Mouse (Mus musculus) liver (tissue): Measurements from ENCODE around the gene Tex28.
"Not testable (repeated sequence)": the region's sequence is repeated elsewhere in the genome, so short reads cannot be mapped to it uniquely, and the experiment has no call there.

ENCODE experiments used
- DNase-seq: peaks from one replicate; pipeline ENCODE4 v3.0.0-alpha.2; 2020; ENCODE audit warnings: mixed read lengths

Tex28 gene

GRCm38 (mm10) chrX:74167738-74168137 is at the start of gene Tex28:
Tex28 (minus strand) TSS chrX:74167838.
- DNase-seq, result no peak

DNA sequence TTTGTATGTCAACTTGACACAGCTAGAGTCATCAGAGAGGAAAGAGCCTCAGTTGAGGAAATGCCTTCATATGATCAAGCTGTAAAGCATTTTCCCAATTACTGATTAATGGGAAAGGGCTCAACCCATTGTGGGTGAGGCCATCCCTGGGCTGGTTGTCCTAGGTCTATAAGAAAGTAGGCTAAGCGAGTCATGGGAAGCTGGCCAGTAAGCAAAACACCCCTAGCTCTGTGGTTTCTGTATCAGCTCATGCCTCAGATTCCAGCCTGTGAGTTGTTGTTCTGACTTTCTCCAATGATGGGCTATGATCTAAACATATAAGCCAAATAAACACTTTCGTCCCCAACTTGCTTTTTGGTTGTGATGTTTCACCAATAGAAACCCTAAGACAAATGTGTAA is 35.9 kb upstream of the Tex28 start:
- DNase-seq, result no peak

GRCm38 (mm10) chrX:74176959-74177358 is 9.3 kb upstream of the Tex28 start, which contains the start of gene Tktl1:
Tktl1 (plus strand) TSS chrX:74177259.
- no peak for DNase-seq

DNA sequence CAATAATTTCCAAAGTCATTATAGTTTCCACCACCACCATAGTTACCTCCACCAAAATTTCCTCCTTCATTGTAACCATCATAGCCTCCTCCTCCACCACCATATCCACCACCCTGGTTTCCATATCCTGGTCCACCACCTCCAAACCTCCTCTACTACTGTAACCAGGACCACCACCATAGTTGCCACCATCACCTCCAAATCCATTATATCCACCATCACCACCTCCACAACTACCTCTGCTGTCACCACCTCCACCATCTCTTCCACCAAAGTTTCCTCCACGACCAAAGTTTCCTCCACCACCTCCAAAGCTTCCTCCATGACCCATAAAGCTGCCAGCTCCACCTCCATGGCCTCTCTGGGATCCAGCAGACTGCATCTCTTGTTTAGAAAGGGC is 32.4 kb downstream of the Tex28 start, which contains the start of gene Mecp2:
Gene Mecp2 (minus strand): TSS at position 101 of the 400 bp plus-strand sequence.
- not testable (repeated sequence) for DNase-seq

DNA sequence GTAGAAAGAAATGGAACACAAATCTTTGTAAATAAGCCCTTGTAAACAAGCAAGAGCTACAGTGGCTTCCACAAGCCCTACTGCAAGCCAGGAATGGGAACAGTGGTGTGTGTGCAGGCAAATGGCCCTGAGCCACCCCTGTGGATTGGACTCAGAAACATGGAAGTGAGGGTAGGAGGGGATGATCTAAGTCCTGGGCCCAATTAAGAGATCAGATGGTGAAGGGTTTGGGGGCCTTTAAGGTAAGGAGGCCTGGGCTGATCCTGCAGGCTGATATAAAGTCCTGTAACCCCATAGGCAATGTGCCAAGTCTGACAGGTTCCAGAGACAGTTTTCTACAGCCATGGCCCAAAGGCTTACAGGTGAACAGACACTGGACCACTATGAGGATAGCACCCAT is 40.5 kb downstream of the Tex28 start, which contains the start of gene Opn1mw:
Gene Opn1mw (plus strand): TSS at position 301 of the 400 bp plus-strand sequence.
- DNase-seq, result no peak

GRCm38 (mm10) chrX:74124975-74125374 is 42.7 kb downstream of the Tex28 start:
- DNase-seq, result peak; percentile 3

GRCm38 (mm10) chrX:74115511-74115910 is 52.1 kb downstream of the Tex28 start:
- peak; percentile 55 for DNase-seq

DNA sequence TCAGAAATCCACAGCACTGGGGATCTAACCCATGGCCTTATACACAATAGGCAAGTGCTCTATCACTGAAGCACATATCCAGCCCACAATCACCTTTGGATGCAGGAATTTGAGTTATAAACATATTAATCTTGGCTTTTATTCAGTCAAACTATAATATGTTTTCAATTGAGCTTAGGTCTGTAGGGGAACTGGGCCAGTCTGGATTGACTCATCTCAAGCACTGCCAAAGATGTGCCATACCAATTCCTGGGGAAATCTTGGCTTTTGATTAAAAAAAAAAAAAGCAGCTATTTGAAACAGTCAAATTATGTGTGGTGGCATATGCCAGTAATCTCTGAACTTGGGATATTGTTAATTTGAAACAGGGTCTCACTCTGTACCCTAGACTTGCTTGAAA is 53.6 kb downstream of the Tex28 start:
- no peak for DNase-seq

GRCm38 (mm10) chrX:74108747-74109146 is 58.9 kb downstream of the Tex28 start:
- no peak for DNase-seq

DNA sequence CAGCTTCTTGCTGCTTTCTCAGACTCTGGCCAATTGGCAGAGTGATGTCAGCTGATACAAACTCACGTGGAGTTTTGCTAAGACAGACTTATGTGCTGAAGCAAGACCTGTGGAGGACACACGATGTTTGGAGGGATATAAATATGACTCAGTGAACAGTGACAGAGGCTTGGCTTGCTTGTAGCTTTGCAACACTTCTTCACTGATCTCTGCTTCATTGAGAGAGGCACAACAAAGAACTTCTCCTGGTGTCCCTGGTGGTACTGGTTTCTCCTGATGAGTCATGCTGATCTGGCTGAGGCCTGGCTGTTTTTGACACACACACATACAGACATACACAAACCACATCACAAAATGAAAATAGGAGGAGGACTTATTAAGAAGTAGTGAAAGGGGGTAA is 61.7 kb downstream of the Tex28 start:
- no peak for DNase-seq

DNA sequence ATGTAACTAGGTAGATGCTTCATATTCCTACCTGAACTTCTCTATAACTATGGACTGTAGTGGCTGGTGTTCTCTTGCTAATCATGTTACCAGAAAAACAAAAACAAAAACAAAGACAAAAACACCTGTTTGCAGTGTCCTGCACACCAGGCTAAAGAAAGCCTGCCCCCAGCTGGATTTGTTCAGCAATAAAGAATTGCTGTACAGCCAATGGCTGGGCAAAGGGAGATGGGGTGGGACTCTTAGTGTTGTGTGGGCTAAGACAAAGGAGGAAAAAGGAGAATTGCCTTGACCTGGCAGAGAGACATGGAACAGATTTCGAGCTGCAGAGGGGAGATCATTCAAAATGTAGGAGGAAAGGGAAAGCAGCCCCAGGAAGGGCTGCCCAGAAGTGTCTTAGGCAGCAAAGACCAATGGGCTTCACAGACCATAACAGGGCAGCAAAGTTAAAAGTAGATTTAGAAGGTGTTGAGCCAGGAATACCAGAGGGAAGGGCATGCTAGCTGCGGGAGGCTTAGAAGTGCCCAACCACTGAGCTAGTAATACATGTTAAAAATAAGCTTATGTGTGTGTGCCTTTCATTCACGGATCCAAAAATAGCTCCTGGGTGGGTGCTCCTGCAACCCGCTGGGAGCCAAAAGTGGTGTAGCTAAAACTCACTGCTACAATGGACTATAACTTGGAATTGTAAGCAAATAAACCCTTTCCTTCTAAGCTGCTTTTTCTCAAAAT is 64.0 kb downstream of the Tex28 start:
- no peak for DNase-seq
